Mouse (Mus musculus) frontal cortex, postnatal 10 days (tissue): ENCODE results near the gene P2ry6.

Experiments
- DNase-seq, 2 experiments: peaks; one replicate each; pipeline ENCODE4 v3.0.0; 2022; ENCODE audit warnings: low spot score in 2 of 2, mixed read lengths in 1 of 2

Gene P2ry6

DNA sequence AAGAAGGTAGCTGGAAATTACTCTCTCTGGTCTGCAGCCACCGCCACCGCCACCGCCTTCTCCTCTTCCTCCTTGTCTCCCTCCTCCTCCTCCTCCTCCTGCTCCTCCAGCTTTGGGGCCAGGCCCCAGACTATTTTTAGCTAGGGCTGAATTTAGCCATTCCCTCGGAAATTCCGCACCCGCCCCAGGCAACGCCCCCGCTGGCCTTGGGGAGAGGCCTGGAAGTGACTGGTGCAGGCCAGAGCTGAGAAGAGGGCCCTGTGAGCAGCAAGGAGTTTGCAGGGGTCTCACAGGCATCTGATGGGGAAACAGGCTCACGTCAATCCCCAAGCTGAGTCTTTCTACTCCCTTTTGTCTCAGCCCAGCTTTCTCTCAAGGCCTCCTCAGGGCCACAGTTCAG, 56.3 kb downstream of the P2ry6 start:
- no peak for DNase-seq

DNA sequence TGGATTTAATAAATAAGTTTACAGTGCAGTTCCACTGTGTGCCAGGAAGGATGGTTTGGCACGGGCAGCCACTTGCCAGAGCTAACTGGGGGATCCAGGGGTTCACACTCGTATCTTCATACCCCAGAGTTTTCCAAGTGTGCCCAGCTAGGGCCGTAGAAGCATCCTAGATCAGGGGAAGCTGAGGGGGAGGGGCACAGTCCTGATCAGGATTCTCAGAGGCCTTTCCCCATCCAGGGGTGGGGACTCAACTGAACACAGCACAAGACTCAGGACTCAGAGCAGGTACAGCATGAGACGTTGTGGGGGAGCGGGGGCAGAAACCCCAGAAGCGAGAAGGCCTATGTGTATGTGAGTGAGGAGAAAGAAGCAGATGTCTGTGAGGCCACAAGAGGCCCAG, 56.7 kb downstream of the P2ry6 start:
- no peak for DNase-seq

DNA sequence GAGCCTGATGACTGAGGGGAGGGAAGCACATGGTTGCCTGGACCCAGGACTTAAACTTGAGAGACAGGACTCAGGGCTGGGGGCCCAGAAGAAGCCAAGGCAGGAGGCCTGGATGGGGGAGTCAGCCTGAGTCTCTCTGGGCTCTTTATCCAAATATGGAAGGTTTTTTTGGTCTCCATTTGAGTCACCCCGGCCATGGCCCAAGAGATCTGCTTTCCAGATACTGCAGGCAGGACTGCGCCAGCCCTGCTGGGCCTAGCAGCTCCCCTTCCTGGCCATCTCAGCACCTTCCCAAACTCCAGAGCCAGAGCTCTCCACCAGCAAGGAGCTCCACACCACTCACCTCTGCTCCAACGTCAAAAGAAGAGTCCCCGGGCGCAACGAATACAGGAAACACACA, 57.9 kb downstream of the P2ry6 start:
- DNase-seq = no peak

DNA sequence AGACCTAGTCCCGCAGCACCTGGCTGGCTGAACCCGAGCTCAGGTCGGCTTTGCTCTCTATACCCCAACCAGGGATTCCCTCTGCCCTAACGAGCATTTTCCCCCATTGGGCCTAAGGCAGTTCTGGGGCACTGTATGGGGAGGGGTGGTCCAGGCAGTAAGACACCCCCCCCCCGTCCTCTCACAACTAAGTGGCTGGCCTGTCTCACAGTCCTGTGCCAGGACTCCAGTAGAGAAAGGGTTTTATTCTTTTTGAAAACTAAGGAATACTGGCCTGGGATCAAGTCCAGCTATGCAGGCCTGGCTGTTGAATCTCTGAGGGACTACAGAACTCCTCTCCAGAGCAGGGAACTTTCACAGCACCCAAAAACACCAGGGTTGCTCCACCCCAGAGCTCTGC, 59.2 kb downstream of the P2ry6 start:
- no peak for DNase-seq

DNA sequence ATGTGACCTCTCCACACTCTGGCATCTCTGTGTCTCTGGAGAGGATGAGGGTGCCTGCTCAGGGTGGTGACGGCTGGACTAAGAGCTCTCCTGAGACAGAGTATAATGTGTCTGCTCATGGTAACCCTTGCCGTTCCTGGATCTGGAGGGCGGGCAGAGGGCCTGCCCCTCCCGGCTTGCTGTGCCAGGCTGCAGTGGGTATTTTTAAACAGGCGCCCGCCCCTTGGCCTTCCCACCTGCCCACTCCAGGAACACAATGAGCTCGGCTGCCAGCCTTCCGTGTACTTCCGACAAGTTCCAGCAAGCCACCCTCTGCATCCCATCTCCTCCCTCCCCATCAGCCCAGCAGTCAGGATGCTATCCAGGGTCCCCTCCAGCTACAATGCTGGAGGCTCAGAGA, 62.7 kb downstream of the P2ry6 start:
- no peak for DNase-seq

DNA sequence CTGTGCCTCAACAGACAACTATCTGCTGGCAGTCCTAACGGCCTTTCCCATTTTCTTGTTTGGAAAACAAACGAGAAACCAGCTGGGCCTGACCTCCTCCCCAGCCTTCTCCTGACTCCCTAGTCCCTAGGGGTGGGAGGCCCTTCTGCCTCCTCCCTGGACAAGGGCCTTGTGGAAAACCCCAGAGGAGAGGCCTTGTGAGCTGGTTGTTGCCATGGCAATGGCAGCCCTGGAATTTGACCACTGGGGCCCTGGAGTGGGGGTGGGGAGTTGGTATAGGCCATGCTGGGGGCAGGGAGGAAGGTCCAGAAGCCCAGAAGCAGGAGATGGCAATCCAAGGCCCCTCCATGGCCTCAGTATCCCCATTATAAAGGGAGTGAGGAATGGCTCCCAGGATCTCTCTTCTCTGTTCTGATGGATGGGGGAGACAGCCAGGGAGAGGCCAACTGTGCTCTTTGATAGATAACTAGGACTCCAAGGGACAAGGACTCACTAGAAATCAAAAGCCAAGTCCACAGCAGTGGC, 63.1 kb downstream of the P2ry6 start:
- no peak for DNase-seq

DNA sequence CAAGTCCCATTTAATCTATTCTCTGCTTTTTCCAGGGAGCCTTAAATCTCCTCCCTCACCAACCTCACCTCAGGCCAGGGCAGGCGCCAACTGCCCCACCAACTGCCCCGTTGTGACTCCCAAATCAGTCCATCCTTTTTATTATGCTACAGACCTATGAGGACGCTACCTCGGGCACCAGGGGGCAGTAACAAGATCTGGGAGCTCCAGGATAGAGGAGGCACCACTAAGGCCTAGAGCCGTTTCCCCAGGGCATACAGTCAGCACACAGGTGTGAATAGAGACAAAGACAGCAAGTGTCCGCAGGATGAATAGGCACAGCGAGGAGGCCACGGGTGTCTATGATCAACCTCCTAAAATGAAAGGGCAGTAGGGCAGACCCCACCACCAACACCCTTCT, 65.9 kb downstream of the P2ry6 start:
- no peak for DNase-seq

DNA sequence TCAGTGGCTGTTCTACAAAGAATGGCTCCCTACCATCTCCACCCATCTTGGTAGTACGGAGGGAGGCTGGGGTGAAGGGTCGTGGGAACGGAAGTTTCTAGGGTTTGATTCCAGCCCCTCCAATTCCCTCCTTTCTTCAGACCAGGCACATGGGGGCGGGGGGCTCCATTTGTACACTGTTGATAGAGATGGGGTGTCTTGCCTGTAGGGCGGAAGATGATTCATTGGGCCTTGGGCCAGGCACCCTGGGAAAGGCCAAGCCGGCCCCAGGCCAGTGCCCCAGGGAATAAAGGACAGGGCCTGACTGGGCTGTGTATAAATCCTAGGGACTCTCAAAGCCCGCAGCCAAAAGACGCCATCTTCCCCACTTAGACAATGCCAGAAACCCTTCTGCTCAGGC, 66.4 kb downstream of the P2ry6 start:
- no peak for DNase-seq

DNA sequence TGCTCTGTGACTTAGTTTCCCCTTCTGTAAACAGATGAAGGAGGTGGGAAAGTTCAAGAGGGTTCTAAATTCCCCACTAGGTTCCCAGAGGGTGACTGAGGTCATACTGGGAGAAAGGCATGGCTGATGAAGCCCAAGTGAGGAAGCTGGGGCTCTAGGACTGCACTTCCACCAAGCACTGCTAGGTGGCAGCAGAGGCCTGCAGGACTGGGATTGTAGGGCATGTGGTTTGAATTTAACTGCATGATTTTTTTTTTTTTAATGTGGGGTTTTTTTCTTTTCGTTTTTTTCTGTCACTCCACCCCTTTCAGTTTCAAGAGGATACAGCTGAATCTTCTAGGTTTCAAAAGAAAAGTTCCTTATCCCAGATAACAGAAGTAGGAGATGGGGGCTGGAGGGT, 67.2 kb downstream of the P2ry6 start:
- peak; percentile 64 to 82 for DNase-seq

DNA sequence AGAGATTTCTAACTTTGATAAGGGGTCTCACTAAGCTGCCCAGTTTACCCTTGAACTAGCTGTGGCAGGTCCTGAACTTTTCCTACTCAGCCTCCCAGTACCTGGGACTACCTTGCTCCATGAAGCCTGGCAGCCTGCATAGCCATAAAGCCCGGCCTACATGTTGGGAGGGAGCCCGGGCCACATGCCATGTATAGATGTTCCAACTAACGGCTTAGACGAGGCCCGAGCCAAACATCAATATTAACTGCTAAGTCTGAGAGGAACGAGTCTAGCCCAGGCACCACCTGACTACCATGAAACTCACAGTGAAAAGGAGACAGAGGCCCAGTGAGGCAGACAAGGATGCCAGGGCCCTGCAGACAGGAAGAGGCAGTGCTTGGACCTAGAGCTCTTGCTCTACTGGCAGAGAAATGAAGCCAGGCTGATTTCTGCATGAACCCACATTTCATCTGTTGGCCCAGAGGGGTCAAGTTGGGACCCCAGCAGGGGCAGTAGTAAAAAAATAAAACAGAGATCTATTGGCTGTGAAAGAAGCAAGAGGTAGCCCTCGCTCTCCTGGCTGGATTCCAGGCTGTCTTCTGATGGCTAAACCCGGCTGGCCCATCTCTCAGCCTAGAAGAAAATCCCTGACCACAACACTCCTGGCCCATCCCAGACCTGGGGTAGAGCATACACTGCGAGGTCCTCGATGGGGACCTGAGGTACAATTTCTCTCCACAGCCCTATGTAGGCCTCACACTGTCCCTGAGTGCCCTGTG, 68.2 kb downstream of the P2ry6 start:
- no peak for DNase-seq

DNA sequence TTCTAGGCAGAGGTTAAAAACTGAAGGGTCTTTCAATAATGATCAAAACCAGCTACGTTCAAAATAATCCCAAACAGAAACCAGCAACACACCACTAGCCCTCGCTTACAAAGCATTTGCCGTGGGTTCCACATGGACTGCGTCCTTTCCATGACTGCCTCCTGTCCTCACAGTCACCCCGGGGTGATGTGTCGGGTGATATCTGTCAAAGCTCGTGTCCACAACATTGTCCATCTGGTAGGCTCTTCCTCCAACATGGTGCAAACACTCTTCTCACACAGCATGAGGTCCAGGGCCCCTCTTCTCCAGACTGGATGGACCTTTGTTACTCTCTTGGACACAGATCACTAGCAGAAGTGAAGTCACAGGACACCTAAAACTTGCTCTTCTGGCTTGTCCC, 69.4 kb downstream of the P2ry6 start:
- DNase-seq = no peak

DNA sequence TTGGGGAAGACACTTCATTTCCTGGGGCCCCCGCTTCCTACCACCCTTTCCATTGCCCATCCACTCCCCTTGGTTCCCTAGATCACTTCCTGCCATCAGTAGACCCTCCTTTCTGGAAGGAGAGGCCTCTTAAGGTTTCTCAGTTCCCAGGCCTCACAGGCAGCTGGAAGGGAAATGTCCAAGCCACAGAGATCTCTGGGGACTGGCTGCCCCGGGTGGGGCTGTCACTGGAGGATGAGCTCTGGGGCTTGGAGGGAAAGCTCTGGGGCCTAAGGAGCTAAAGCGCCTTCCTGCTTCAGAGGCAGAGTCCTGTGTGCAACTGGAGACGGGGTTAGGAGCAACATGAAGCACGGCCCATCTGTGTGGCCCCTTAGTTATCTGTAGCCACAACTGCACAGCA, 69.8 kb downstream of the P2ry6 start:
- DNase-seq = no peak

DNA sequence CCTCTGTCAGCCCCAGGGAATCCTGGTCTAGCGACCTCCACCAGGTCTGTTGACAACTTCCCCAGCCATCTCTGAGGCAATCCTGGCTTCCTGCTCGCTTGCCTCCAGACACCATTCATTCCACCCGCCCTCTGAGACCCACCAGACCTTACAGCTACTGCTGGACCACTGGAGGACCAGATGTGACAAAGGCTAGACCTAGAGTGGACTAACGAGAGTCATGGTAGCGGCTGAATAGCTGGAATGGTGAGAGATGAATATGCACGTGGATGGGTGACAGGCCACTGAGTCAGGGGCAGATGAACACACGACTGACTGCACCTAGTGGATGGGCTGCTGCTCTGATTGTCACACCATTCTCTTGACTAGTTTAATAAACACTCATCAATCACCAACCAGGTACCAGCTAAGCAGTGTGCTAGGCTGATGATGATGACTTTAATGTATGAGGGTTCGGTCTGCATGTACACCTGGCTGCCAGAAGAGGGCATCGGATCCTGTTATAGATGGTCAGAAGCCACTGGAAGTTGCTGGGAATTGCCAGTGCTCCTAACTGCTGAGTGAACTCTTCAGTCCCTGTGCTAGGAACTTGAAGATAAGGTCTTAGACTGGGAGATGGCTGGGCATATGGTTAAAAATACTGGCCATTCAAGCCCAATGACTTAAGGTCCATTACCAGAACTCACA, 71.9 kb downstream of the P2ry6 start:
- DNase-seq = no peak

DNA sequence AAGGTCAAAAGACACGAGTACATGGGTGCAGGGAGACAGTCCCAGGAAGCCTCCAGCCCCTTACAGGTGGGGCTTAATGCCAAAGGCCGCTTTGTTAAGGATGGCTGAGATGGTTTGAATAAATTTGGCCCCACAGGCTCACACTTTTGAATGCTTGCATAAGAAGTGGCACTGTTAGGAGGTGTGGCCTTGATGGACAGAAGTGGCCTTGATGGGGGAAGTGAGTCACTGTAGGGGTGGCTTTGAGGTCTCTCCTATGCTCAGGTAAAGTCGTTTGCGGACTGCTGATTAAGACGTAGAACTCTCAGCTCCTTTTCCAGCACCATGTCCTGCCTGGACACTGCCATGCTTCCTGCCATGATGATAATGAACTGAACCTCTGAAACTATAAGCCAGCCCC, 76.6 kb downstream of the P2ry6 start:
- no peak for DNase-seq

DNA sequence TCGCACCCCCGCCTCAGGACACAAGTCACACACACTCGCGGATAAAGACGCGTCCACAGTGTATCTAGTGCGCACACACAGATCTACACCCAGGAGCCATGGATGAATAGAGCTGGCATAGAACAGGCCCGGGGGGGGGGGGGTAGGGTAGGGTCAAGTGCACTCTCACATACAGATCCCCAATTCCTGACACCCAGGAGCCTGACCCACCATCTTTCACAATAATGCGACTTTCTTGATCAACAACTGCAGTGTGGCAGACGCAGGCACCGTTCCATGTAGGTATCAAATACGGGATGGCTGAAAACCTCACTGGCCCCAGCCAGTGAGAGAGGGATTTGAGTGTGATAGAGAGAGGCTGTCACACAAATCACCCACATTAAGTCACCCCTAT, 79.6 kb downstream of the P2ry6 start:
- no peak for DNase-seq

DNA sequence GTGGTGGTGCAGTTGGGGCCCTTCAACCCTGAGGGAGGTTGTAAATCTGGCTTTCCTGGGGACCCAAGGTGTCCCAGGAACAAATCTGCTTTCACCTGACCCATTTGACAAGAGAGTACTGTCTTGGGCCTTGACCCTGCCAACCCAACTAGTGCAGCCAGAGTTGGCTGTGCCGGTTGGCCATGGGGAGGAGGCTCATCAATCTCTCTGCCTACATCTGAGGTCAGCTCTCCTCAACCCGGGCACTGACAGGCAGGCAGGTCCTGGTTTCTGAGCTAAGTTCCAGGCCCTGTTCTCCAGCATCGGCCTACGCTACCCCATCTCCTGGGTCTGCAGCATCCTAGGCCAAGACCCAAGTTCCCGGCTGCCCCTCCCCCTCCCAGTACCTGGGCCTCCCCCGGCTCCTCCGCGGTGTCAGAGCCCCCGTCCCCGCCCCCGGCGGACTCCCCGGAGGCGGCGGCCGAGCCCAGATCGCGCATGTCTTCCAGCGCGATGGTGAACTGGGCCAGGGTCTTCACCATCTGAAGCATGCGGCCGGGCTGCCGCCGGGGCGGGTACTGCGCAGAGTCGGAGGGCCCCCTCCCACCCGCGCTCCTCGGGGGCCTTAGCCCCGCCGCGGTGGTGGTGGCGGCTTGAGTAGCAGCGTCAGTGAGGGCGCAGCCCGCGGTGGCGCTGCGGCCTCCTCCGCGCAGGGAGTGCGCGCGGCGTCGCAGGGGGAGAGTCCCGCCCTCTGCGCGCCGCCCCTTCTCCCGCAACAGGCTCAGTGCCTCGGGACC, 80.2 kb downstream of the P2ry6 start:
- DNase-seq = peak; percentile 61 to 66

DNA sequence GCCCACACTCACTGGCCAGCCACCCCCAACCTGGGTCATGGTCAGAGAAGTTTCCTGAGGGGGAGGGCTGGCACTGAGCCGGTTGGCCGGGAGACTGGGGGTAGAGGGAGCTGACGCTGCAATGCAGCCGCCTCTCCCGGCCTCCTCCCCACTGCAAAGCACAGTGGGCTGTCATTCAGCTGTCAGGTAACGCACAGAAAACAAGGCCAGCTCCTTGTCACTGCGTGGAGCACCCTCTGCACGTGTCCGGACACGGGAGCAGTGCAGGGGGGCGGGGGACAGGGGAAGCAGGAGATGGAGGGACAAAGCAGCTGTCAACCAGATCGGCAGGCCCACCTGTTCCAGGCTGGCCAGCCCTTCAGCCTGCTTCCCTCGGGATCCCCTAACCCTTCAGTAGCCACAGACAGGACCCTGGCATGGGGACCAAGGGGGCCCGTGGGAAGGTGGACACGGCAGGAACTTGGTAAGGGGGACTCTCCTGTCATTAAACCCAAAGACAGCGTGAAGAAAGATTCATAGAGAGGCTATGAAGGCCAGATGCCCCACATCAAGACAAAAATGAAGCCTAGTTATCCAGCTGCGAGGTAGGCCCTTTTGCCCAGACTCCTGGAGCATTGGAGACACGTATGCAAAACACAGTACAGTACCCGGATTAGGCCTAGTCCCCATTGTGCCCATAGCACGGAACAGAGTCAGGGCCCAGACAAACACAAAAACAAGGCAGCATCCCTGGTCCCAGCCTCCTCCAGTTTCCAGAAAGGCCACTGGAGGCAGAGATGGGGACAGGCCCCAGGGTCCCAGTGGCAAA, 81.0 kb downstream of the P2ry6 start:
- DNase-seq = peak; percentile 55 to 72
